Mouse (Mus musculus) thymus, postnatal 36 days (tissue): Measurements from ENCODE around the gene Popdc3.
"Not testable (repeated sequence)": the region's sequence is repeated elsewhere in the genome, so short reads cannot be mapped to it uniquely, and the experiment has no call there.

Experiments used
- DNase-seq, 2 experiments: peaks; one replicate each; pipeline ENCODE4 v3.0.0; 2022; ENCODE audit warnings: mixed read lengths in 2 of 2

The Popdc3 gene

DNA sequence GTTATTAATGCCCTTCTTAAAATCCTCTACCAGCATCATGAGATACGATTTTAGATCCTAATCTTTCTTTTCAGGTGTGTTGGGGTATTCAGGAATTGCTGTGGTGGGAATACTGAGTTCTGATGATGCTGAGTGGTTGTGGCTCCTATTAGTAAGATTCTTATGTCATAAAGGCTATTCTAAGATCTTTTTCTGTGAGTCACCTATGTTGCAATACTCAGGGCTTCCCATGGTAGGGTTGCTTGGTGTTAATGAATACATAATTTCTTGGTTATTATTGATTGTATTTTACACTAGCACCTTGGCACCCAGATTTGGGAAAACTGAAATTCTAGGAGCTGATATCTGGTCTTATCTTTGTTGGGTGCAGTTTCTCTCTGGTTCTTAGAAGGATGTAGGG, 26.7 kb downstream of the Popdc3 start:
- DNase-seq = no peak

DNA sequence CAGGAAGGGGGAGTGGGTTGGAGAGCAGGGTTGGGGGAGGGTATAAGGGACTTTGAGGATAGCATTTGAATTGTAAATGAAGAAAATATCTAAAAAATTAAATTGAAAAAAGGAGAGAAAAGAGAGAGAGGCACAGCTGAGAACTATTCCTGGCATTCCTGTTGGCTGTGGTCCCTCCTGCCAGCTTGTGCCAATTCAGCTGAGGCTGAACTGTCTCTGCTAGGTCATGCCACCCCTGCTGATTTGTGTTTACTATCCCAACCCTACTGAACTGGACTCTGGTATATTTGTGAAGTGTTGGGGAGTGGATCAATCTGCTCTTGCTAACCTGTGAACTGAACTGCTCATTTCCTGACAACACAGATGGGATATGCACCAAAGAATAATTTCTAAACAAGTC, 32.3 kb downstream of the Popdc3 start:
- no peak for DNase-seq

DNA sequence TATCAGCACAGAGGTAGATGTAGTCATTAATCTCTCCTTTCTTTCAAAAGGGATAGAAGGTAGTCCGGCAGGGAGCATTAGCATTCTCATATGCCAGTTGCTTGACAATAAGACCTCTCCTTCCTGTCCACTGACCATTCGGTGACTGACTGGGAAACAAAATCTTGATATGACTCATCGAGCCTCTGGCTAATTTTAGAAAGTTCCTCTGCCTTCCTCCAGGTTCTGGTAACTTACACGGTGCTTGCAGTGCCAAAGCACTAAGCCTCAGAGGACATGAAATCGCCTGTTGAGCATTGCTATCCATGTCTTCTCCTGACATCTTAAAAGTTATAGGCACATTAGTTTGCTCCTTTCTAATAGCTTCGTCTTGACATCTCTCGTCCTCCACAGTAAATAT, 38.8 kb downstream of the Popdc3 start:
- no peak for DNase-seq

DNA sequence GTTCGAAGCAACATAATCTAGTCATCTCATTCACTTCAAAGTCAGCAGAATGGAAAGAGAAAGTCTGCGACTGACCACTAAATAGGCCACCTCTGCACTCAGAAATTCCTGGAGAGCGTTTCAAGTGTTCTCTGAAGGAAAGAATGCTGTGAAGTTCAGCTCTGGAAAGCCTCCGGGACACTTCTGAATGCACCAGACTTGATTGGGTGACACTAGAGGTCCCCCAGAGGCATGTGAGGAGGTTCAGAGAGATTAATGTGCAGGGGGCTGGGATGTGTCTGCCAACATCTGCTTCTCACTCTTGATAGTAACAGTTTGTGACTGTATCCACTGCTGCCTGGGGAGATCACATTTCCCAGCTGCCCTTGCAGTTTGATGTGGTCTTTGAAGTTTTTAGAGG, 52.1 kb downstream of the Popdc3 start:
- no peak for DNase-seq

DNA sequence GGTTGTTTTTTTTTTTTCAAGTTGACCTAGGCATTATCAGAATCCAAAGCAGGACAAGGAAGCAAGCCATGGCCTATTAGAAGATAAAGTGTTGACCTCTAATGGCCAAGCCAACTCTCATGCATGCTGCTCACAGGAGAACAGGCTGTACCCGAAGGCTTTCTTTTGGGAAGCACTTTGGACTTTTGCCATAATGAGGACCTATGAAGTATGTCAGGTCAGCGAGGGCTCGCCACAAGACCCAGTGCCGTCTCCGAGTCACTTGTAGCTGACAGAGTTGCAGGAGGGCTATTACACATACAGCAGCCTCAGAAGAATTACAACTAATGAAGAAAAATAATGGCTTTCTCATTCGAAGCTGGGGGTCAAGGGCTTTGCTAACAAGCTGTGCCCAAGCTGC, 55.5 kb downstream of the Popdc3 start:
- DNase-seq = no peak

DNA sequence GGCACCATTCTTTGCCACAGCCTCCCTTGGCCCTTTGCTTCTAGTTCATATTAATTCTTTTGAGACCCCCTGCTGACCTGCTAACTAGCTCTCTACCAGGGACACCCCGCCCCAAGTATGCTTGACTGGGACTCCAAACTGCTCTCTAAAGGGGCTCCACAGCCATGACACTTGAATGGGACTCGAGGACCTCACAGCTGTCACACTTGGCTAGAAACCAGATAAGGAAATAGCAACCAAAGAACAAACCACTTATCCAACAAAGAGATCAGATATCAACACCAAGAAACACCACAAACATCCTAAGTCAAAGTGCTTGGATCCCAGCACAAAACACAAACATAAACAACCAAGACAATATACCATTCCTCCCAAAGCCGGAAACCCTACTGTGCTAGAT, 58.4 kb downstream of the Popdc3 start:
- DNase-seq = no peak

DNA sequence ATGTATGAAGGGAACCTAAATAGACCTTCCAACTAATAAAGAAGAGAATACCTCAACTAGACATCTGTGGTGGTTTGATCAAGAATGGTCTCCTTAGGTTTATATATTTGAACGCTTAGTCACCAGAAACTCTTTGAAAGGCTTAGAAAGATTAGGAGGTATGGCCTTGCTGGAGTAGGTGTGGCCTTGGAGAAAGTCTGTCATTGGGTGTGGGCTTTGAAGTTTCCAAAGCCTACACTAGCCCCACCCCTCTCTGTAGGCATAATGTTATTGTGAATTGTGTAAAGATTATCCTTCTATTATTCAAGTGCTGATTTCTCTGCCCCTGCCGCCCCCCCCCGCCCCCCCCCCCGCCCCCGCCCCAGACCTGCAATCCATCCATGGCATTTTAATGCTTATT, 59.6 kb downstream of the Popdc3 start:
- no peak for DNase-seq

DNA sequence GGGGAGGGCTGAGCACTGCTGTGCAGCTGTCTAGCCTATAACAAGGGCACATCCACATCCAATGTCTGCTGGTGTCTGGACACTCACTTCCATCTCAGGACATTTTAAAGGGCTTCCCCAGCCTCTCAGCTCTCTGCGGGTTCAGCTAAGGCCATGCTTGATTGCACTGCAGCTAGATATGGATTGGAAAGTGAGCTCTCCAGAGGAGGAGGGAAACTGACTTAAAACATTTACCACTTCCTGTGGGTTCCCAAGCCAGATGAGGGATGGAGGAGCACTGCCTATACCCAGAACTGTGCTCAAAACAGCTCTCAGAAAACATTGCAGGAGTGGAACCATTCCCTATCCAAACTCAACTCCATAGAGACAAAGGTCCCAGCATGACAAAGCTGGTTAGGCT, 82.6 kb downstream of the Popdc3 start:
- no peak for DNase-seq

DNA sequence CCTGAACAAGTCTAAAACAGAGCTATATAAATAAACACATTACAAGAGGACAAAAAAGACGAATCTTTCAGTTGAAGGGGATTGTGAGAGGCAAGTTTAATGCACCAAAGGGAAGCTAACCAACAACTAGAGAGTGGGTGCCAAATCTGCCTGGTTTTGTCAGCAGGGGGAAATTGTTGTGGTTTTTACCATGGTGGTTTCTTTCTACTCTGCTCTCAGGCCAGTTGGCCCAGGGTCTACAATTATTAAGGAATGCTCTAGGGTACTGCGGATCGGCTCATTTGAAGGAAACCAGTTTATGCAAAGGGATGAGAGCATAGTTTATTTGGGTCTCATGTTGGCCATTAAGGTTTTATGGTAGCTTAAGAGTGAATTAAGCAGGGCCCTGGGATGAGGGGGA, 84.2 kb downstream of the Popdc3 start:
- no peak for DNase-seq

DNA sequence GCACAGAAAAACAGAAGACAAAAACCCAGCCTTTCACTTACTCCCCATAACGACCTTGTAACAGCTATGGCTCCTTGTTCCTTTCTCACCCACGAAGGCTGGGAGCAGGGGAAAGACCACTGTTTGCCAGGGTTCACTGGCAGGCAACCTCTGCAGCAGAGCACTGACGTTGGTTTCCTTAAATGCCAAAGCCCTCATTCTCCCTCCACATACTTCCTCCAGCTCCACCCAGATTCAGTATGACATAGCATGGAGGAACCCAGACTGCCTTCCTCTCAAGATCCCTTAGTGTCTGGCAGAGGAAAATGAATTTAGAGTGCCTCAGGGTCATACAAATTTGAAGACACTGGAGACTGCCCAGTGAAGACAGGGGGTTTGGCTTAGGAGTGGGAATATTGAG, 98.6 kb downstream of the Popdc3 start:
- no peak for DNase-seq

DNA sequence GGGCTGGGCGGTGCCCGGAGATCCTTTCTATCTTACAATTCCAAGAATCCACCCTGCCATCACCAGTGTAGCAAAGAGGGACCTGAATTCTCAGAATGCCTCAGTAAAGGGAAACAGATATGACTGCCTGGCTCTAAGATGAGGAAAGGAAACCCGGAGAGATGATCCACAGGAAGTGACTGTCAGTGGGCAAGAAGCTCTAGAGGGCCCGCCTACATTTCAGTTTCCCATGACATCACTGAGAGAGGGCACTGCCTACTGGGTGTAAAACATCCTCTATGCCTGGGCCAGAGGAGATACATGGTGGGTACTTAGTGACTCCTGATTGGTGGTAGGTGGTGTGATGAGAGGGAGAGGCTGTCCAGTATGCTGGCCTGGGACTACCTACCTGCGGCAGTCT, 99.1 kb downstream of the Popdc3 start:
- DNase-seq = no peak

DNA sequence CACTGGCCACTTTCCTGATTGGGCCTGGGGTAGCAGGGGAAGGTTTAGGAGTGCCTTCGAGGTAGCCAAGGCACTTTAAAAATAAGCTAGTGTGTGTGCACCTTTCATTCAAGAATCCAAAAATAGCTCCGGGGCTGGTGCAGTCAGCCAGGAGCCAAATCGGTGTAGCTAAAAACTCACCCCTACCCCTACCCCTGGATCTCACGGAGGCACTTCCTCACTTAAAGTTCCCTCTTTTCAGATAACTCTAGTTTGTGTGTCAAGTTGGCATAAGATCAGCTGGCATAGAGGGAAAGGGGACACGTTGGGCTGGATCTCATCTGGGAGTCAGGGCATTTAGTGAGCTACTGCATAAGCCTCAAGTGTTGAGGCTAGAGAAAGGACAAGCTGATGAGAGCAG, 107.8 kb downstream of the Popdc3 start:
- DNase-seq = no peak

DNA sequence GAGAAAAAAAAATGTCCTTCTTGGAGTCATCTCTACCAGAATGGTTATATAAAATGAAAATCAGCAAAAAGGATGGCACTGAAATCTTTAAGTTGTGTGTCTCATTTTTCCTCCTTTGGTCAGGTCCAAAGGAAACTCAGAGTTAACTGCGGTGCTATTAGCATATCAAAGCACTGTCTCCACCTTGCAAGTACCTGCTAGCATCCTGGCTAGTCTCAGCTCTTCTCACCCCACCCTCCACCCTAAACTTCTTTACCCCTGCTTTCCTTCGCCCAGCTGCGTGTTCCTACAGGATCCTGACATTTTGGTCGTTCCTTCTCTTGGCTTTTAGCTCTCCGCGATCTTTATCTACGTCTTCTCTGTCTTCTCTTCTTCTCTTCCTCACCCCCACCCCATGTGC, 110.5 kb downstream of the Popdc3 start:
- DNase-seq = no peak

DNA sequence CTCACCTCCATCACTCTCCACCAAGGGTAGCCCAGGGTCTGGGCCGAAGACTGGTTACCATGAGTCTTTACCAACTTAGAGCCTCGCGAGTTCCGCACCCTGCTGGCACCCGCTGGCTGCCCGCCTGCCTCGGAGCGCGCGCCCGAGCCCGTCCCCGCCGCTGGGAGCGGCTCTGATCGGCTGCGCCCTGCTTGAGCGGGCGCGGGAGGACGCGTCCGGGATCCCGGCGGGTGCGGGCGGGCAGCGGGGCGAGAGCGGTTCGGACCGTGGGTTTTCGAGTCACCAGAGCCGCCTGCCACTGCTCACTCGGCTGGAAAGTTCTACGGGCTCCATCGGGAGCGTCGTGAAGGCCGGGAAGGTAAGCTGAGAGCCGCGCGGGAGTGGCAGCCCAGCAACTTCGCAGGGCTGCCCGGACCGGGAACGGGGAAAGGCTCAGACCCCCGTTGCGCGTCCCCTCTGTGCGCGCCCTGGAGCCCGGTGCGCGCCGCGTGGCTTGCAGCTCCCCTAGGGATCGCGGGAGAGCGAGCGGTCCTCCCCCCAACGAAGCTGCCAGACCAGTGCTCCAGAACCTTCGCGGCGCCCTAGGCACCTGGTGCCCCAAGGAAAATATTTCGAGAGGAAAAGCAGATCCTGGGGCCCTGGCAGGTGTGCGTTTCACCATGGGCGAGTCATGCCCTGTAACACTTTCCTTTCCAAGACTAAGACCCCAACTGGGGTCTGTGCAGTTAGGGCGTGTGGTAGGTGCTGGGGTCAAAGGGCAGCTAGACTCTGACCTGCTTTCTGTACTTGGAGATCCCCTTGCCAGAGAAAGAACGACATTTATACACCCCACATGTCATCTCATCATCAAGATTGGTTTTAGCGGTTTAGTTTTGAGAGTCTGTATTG, 111.6 kb downstream of the Popdc3 start:
- DNase-seq = no peak

DNA sequence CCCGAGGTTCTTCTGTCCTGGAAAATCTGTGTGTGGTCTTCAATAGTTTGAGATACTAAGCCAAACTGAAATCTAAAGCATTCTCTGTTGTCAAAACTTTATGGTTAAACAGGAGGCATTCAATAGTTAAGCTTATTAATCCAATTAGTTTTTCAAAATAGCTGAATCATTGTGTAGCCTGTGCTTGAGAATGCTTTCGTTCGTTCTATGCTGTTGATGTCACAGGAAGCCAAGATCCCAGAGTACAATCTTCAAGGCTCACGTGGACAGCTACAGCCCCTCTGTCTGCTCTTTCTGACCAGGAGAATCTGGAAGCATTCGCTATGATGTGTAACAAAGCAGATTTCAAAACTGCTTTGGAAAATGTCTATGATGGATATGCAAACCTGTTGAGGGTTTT, 112.7 kb downstream of the Popdc3 start:
- DNase-seq = no peak

DNA sequence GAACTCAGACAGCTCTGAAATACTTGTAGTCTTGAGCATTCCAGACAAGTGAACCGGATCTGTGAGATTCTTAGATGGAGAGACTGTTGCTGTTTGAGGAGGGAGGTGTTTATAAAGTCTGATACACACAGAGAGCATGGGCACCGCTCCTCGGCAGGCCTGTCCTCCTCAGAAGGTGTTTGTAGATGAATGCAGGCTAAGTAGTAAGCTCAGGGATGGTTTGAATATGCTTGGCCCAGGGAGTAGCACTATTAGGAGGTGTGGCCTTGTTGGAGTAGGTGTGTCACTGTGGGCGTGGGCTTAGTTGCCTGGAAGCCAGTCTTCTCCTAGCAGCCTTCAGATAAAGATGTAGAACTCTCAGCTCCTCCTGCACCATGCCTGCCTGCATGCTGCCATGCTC, 114.3 kb downstream of the Popdc3 start:
- not testable (repeated sequence) for DNase-seq

DNA sequence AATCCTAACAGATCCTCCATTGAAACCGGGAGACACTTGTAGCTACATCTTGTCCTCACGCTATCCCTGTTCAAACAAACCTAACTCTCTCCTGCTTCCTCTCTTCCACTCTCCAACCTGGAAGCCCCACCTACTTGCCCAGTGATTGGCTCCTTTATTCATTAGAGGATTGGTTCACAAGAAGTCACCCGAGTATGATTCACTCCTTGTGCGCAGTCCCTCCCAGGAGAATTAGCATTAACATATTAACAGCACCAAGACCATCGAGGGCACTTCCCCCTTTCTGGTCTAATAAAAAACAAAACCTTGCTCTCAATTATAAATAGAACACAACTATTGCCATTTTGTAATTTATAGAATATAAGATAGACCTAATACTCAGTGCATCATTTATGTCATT, 117.2 kb downstream of the Popdc3 start:
- no peak for DNase-seq

DNA sequence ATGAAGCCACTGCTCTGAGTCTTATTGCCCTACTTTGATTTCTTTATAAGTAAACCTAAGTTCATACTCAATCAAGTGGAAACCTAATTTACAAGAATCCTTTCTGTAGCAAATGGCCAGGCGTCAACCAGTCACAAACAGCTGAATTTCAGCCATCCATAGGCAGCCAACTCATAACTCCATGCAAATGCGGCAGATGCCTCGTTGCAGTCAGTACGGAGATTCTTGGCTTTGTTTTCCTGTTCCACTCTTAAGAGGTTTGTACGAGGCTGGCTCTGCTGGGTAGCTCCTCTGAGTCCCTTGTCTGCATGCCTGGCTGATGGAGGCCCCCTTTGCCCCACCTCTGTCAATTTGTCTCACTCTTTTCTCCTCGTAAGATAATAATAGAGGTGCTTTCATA, 120.6 kb downstream of the Popdc3 start:
- no peak for DNase-seq

DNA sequence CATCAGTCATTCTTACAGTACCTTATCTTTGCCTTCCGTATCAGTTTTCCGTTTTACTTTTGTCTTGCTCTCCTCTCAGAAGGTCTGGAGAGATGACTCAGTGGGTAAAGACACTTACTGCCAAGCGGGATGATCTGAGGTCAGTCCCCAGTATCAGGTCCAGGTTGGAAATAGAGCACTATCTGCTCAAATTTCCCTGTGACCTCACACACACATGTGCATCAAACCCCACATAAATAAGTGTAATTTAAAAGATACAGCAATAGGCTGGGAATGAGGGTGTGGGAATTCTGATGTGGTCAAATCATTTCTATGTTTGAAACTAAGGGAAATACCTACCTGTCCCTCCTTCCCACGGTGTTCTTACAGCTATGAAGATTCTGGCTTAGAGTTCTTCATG, 121.6 kb downstream of the Popdc3 start:
- DNase-seq = no peak

DNA sequence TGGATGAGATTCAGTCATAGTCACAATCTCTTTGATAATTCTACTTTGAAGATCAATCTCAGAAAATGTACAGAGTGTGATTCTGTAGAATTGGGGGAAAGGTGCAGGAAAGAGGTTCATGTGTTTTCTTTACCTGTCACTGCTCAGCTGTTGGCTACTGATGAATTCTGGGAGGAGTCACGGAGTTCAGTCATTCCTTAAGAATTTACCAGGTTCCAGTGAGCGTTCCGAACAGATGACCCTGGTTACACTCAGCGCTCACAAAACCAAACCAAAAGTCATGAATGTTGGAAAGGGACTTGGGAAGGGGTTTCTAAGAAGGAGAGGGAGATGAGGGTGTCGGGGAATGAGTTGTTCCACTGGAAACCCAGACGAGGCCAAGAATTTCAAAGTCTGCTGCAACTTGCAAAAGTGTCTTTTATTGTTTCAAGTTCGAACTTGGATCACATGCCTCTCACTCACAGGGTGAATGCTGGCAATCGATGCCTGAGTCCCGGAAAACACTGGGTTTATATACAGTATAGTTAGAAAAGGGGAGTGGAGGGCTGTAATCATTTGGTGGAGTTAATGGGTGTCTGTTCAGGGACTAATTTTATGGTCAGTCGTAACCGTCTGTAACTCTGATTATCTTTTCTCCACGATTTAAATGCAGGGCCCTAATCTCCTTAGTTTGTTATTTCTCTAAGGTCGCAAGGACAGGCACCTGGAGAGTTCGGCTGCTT, 125.6 kb downstream of the Popdc3 start:
- DNase-seq = no peak

DNA sequence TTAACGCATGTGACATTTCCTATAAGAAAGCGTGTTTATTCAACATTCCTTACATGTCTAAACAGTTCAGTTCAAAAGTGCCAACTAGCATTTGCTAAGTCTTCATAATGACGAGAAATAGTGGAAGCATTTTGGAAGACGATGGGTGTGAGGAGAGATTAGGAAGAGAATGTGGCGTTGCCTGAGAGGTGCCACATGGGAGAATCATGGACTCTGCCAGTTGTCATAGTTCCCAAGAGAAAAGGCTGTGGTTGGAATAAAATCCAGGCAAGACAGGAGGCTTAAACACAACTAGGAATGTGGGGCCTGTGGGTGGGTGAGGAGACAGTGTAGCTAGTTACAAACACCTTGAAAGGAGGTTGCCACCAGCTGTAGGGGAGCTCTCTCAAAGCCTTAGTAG, 127.3 kb downstream of the Popdc3 start:
- no peak for DNase-seq

DNA sequence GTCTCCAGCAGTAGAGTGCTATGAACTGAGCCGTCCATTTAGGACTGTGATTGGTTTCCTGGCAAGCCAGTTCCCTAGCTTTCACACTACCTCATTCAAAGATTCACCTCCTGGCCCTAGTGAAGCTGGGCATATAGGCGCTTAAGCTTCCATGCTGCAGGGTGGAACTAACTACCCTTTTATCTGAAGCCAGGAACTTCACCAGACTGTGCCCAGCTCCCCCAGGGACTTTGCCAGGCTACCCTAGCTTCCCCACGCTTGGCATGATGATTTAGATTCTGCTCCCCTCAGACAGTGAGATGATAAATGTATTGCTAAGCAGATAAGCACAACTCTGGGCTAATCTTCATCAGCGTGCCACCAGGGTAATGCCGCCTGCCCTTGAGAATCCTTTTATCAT, 133.2 kb downstream of the Popdc3 start:
- no peak for DNase-seq

DNA sequence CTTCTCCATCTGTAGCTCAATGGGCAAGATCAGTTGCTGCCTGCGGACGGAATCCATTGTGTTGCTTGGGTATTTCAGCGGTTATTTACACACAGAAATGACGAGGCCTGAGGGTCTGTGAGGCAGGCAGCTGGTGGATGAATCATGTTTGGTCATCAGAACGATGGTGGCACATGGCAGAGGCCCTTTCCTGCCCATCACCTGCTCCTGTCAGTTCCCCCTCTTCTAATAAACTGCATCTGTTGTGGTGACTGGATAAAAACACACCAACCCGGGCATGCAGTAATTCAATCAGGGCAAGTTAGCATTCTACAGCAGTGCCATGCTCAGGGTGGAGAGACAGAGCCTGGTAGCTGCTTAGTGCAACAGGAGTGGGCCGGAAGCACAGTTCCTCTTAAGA, 133.7 kb downstream of the Popdc3 start:
- DNase-seq = no peak

DNA sequence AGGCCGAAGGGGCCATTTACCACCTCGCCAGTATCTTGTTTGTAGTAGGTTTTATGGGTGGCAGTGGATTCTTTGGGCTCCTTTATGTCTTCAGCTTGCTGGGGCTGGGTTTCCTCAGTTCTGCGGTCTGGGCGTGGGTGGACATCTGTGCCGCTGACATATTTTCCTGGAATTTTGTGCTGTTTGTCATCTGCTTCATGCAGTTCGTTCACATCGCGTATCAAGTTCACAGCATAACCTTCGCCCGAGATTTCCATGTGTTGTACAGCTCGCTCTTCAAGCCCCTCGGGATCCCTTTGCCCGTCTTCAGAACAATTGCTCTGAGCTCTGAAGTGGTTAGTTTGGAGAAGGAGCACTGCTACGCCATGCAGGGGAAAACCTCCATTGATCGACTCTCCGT, 137.0 kb downstream of the Popdc3 start:
- no peak for DNase-seq

DNA sequence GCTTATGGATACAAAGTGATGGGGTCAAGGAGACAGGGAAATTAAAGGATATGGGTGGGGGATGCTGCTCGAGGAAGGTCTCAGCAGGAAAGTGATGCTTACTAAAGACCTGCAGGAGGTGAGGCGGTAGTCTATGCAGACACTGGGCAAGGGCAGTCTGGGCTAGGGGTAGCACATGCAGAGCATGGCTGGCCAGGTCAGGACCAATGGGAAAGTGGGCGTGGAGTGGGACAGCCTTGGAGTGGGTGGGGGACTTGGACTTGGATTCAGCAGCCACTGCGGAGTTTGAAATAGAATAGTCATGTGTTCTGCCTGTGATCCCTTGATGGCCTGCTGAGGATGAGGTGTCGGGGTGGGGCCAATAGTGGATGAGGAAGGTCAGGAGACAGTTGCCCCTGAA, 141.0 kb downstream of the Popdc3 start:
- DNase-seq = no peak
